Mouse (Mus musculus) gonadal fat pad, adult 2 months (tissue): Measurements from ENCODE around the gene Orc3. TPM values are rescaled to one million over a fixed set of nuclear protein-coding genes. Genes with fewer than 3 reads are reported as not detected.
"Not testable (repeated sequence)": the region's sequence is repeated elsewhere in the genome, so short reads cannot be mapped to it uniquely, and the experiment has no call there.

Source experiments
- DNase-seq: peaks from one replicate; pipeline ENCODE4 v3.0.0-alpha.2; 2012; ENCODE audit warnings: low read depth
- polyA plus RNA-seq: library from polyadenylated mRNA; depleted of rRNA; stranded (reverse); fragments of >200 nt; gene quantifications from 2 replicates; pipeline ENCODE4 v1.2.3, GENCODE M21; 2012

The Orc3 gene
- polyA plus RNA-seq, 1 experiment = 20.8 TPM

GRCm38 (mm10) chr4:34582476-34582875, 32.3 kb downstream of the Orc3 start:
- no peak for DNase-seq

GRCm38 (mm10) chr4:34581990-34582389, 32.8 kb downstream of the Orc3 start:
- DNase-seq = no peak

DNA sequence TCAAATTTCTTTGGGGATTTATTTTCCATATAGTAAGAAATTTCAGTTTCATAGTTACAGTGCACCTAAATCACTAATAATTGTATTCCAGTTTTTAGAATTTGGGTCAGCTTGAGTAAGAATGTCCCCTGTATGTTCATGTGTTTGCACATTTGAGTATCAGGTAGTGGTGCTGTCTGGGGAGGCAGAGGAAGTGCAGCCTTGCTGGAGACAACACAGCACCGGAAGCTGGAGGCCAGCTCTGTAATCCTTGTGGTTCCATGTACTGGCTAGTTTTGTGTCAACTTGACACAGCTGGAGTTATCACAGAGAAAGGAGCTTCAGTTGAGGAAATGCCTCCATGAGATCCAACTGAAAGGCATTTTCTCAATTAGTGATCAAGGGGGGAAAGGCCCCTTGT, 33.3 kb downstream of the Orc3 start:
- DNase-seq = not testable (repeated sequence)

DNA sequence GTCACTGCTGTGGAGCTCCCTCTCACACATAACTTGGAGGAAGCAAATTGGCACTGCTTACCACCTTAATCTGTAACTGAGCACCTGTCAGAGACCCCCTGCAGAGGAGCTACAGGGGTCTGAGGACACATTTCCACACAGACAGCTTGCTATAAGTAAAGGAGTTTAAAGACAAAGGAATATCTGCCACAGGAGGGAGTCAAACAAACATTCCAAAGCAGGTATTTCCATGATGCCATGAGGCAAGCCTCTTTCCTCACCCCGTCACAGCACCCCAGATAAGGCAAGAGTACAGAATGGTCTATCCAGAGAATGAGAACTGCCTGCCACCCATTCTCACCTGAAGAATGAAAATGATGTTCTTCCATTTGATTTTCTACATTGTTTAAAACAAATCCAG, 35.5 kb downstream of the Orc3 start:
- no peak for DNase-seq

DNA sequence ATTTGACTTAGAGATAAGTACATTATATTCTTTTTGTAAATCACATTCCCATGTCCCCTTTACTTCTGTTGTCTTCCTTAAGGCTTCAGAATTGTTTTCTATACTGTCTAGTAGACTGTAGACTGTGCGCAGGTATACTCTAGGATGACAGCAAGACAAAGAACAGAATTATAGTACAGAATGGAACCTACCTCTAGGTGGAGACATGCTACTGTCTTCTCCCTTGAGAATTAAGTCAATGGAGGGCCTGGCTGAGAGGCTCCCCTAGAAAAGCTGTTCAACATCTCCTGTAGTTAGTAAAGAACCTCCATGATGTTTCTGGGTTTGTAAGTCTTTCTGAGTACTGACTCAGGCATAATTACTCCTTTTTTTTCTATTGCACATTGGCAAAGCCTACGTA, 37.7 kb downstream of the Orc3 start:
- DNase-seq = no peak

DNA sequence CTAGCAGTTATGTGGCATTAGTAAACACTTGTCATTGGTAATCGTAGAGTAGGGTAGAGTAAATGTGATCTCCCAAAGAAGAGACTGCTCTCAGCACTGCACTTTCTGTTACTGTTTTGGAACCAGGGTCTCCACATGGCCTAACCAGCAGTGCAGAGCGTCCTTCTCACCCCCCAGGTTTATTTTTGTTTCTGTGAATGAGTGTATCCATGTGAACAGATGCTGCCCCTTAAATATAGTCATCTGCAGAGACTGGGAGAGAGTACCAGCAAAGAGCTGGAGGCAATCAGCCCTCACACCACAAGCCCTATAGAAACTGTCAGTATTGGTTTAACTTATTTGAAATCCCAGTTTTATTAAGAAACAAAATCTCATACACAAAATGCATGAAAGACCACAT, 41.9 kb downstream of the Orc3 start:
- DNase-seq = no peak

DNA sequence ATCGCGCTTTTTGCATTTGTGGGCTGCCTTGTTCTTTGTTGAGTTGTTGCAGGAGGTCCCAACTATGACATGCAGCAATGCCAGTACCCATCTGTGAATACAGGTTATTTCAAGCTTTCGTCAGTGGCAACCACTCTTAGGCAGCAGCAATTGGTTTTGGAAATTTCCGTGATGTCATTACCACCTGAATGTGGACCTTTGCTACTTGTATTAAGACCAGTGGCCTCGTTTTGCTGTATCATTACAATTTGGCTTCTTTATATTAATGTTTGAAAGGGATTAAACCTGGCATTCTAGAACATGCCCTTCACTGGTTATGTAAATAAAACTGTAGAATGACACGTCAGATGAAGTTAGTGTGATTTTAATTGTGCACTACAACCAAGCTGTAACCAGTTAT, 48.5 kb downstream of the Orc3 start:
- DNase-seq = no peak

DNA sequence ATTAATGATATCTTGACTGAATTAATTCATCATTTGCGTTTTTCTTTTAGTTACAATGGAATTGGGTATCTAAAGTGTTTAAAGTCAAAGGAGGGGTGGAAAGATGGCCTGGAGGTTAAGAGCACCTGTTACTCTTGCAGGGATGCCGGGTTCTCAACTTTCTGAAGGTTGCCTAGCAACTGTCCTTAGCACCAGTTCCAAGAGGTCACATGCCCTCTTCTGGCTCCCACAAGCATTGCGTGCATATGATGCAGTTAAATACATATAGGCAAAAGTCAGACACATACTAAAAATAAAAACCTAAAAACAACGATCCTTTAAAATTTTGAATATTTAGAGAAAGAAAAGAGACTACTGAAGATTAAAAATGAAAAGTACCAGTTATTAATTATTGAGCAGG, 53.8 kb downstream of the Orc3 start:
- DNase-seq = no peak

- DNase-seq = no peak
Observed at GRCm38 (mm10) chr4:34556183-34556582, 58.6 kb downstream of the Orc3 start.

GRCm38 (mm10) chr4:34555604-34556003, 59.1 kb downstream of the Orc3 start:
- DNase-seq = no peak

GRCm38 (mm10) chr4:34554596-34554995, 60.1 kb downstream of the Orc3 start:
- DNase-seq = no peak

DNA sequence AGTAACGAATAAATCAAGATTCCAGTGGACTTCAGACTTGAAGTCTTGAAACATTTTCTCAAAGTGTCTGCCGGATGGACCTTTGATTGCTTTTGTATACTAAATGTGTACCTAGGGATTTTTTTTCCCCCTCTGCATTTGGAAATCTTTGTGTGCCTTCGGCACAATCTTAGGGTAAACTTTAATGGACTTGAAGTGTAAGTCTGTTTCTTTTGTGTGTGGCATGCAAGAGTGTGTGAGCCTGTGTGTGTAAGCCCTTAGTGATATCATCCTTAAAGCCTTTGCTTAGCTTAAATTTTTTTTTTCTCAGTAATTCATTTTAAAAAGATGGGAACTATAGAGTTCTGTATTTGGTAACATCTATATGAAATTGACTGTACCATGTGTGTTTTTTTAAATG, 62.8 kb downstream of the Orc3 start:
- no peak for DNase-seq

- no peak for DNase-seq
Observed at GRCm38 (mm10) chr4:34551098-34551809, 63.5 kb downstream of the Orc3 start.

DNA sequence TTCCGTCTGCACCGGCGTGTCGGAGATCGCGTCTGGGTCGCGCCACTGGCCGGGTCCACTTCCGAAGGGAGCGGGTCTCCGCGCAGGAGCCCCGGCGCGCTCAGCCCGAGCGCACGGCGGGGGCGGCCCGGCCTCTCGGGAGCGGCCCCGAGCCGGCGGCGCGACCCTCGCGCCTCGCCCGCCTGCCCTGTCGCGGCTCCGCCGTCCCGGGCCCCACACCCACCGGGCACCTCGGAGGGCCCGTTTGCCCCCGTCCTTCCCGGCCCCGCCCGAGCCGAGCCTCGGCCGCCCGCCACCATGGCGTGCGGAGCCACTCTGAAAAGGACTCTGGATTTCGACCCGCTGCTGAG, 64.0 kb downstream of the Orc3 start, which contains the start of gene Akirin2:
Akirin2 (plus strand) TSS at position 190 of the 350 bp plus-strand sequence.
- DNase-seq = no peak

- peak; percentile 83 for DNase-seq
Observed at GRCm38 (mm10) chr4:34549981-34550747, 64.6 kb downstream of the Orc3 start.

DNA sequence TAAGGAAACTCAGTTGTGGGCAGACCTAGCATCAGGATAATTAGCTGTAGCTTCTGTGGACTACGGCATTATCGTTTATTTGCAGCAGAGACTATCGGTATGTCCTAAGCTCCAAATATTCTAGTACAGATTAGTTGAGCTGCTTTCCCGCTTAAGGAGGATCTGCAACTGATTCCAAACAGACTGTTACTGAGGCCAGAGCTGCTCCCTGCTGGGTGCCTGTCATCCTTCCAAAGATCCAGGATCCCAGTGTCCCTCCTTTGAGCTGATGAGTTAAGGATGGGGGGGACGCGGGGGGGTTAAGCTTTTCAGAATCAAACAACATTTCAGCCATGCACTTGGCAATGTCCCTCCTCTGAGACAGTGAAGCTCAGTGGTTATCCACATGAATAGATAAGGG, 84.8 kb downstream of the Orc3 start:
- DNase-seq = no peak

- DNase-seq = no peak
Observed at GRCm38 (mm10) chr4:34529379-34529778, 85.4 kb downstream of the Orc3 start.

GRCm38 (mm10) chr4:34528430-34529100, 86.2 kb downstream of the Orc3 start:
- no peak for DNase-seq

- DNase-seq = no peak
Observed at GRCm38 (mm10) chr4:34526771-34527170, 88.0 kb downstream of the Orc3 start.

DNA sequence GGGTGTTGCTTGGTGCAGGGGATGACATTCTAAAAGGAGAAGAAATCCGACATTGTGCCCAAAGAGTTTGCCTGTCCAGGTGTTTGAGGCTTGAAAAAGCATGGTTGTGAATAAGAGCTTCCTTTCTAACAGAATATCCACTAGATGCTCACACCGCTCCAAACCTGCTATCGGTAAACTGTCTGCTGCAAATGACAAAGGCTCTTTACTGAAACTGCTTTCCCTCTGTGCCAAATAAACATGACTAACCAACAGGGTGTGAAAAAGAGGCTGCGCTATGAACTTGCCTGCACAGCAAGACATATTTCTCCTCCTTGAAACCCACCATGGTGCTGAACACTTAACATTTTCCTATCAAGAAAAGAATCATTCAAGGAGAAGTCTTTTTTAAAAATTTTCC, 91.2 kb downstream of the Orc3 start:
- no peak for DNase-seq

DNA sequence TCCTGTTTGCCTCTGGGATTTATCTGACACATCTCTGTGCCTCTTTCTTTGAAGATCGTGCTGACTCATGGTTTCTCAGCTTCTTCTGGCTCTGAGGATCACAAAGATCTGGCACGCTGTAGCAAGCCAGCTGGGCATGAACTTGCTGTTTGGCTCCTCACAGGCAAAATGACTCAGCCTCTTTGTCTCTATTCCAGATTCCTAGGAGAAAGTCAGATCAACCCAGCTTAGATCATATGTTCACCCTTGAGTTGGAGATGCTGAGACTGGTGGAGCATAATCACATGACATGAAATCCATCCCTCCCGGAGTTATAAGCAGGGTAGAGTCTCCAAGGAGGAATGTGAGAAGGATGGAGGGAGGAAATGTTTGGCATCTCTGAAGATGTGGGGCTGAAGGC, 91.9 kb downstream of the Orc3 start:
- DNase-seq = no peak
